Mouse (Mus musculus): ENCODE data around the gene Qrsl1.

DNA sequence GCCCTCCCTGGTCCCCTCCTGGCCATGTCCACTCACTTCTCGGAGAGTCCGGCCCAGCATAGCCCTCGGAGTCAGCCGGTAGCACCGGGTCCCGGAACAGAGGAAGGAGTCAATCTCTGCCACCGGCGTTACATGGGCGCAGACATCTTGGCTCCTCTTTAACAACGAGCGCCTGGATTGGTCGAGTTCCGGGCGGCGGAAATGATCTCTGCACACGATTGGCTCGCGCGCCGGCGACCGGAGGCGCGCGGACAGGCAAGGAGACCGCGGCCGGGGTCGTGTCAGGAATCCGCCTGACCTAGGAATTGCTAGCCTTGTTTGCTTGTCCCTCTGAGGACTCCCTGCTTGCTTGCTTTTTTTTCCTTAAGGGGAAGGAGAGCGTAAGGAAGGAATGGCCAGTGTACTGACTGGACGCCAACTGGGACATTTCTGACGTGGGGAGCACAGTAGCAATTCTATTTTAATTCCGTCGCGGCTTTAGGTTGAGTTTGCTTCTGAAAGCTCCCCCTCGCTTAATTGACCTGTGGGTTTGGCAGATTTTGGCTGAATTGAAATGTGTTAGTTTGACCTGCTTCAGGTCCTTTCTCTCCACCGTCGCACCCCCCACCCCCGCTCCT lies at the start of gene Qrsl1, which contains the start of gene Rtn4ip1:
- TF ChIP-seq GATA1 (IDR thresholded peaks at IDR 0.05; ENCODE audit: low read length) (no peak), TAL1 (IDR thresholded peaks at IDR 0.05; ENCODE audit: low read length) (no peak)

Data from erythroblast, embryonic 14.5 days (primary cell).